Mouse (Mus musculus) MEL (cell line): ENCODE results near the gene Nlk.
"Not testable (repeated sequence)": the region's sequence is repeated elsewhere in the genome, so short reads cannot be mapped to it uniquely, and the experiment has no call there.

Experiments
- CTCF ChIP-seq, 3 experiments: IDR thresholded peaks in 2 of 3; conservative IDR thresholded peaks in 1 of 3; 2 replicates each; pipeline ENCODE4 v1.5.1; 2011 to 2012; ENCODE audit warnings: low read length in 3 of 3, low read depth in 2 of 3, mild to moderate bottlenecking in 2 of 3, improper control_type of control experiment in 1 of 3, inconsistent platforms in 1 of 3, mixed read lengths in 1 of 3, moderate library complexity in 1 of 3; ENCODE audit not compliant: control insufficient read depth in 1 of 3, insufficient read depth in 1 of 3, poor library complexity in 1 of 3, severe bottlenecking in 1 of 3
- MYC ChIP-seq: IDR thresholded peaks from 2 replicates; pipeline ENCODE4 v1.6.1; 2011; ENCODE audit warnings: low read depth, mild to moderate bottlenecking, low read length, improper control_type of control experiment, moderate library complexity
- NRF1 ChIP-seq: IDR thresholded peaks from 2 replicates; pipeline ENCODE4 v1.6.1; 2014; ENCODE audit warnings: low read depth, mild to moderate bottlenecking, inconsistent platforms, low read length, improper control_type of control experiment, moderate library complexity; ENCODE audit not compliant: poor library complexity, insufficient read depth, severe bottlenecking
- TAL1 ChIP-seq: IDR thresholded peaks from 2 replicates; pipeline ENCODE4 v1.6.1; 2012; ENCODE audit warnings: mild to moderate bottlenecking, inconsistent platforms, low read length, moderate library complexity, mixed read lengths
- USF2 ChIP-seq, 2 experiments: IDR thresholded peaks; 2 replicates each; pipeline ENCODE4 v1.6.1; 2011 to 2012; ENCODE audit warnings: improper control_type of control experiment in 2 of 2, low read length in 2 of 2, borderline replicate concordance in 1 of 2, inconsistent platforms in 1 of 2, low read depth in 1 of 2, mild to moderate bottlenecking in 1 of 2; ENCODE audit not compliant: insufficient read depth in 1 of 2

GRCm38 (mm10) chr11:78531515-78531914 lies 165.7 kb downstream of the Nlk start:
- not testable (repeated sequence) for TF ChIP-seq USF2 (IDR thresholded peaks at IDR 0.05; ENCODE audit: borderline replicate concordance in 1 of 2, insufficient read depth in 1 of 2, low read depth in 1 of 2, low read length in 2 of 2); NRF1; TAL1; CTCF (IDR thresholded peaks at IDR 0.05 in 2 of 3, conservative IDR thresholded peaks at IDR 0.05 in 1 of 3; ENCODE audit: control insufficient read depth in 1 of 3, insufficient read depth in 1 of 3, low read depth in 2 of 3, low read length in 3 of 3, poor library complexity in 1 of 3, severe bottlenecking in 1 of 3); MYC
